Mouse (Mus musculus) forebrain, embryonic 11.5 days (tissue): ENCODE data around the gene Ero1l. TPM values are rescaled to one million over a fixed set of nuclear protein-coding genes. Genes with fewer than 3 reads are reported as not detected.

ENCODE experiments used
- ATAC-seq: fragments of 200-750 bp; cut with Nextera tagmentation; replicated peaks from 2 replicates; pipeline ENCODE4 v1.8.0; 2017; ENCODE audit warnings: moderate TSS enrichment; ENCODE audit not compliant: low FRiP score
- DNase-seq: peaks from one replicate; pipeline ENCODE4 v3.0.0-alpha.2; 2017; ENCODE audit warnings: low spot score
- H3K27ac ChIP-seq: fragments of 300-500 bp; sonication (generic); 2 replicates; pipeline ENCODE4 v1.5.1; 2014; ENCODE audit warnings: low read depth, low read length
- H3K27me3 ChIP-seq: fragments of 300-500 bp; sonication (generic); 2 replicates; pipeline ENCODE4 v1.6.1; 2014; ENCODE audit warnings: mild to moderate bottlenecking, low read length, mixed read lengths; ENCODE audit not compliant: control insufficient read depth, insufficient read depth
- H3K36me3 ChIP-seq: fragments of 300-500 bp; sonication (generic); 2 replicates; pipeline ENCODE4 v1.6.1; 2014; ENCODE audit warnings: mild to moderate bottlenecking, low read length, moderate library complexity, mixed read lengths; ENCODE audit not compliant: control insufficient read depth, insufficient read depth
- H3K4me1 ChIP-seq: fragments of 300-500 bp; sonication (generic); replicated peaks from 2 replicates; pipeline ENCODE4 v1.6.1; 2014; ENCODE audit warnings: low read length, mixed read lengths; ENCODE audit not compliant: control insufficient read depth, insufficient read depth
- H3K4me2 ChIP-seq: fragments of 300-500 bp; sonication (generic); 2 replicates; pipeline ENCODE4 v1.6.1; 2014; ENCODE audit warnings: low read depth, mild to moderate bottlenecking, low read length, moderate library complexity, mixed read lengths; ENCODE audit not compliant: severe bottlenecking
- H3K4me3 ChIP-seq: fragments of 300-500 bp; sonication (generic); 2 replicates; pipeline ENCODE4 v1.5.1; 2014; ENCODE audit warnings: low read depth, low read length
- H3K9ac ChIP-seq: fragments of 300-500 bp; sonication (generic); 2 replicates; pipeline ENCODE4 v1.6.1; 2014; ENCODE audit warnings: low read length
- H3K9me3 ChIP-seq: fragments of 300-500 bp; sonication (generic); 2 replicates; pipeline ENCODE4 v1.6.1; 2016; ENCODE audit warnings: low read length, mixed read lengths; ENCODE audit not compliant: control insufficient read depth
- WGBS: fragments of 180-500 bp; shearing (Covaris S2); extraction: QIAGEN DNeasy Blood & Tissue Kit; methylation state at CpG from one replicate; pipeline ENCODE4 v1.1.7; 2014; 5-methylcytosine and 5-hydroxymethylcytosine counted together
- polyA plus RNA-seq: library from polyadenylated mRNA; unstranded; fragments of >200 nt; fragmentation: Nextera tagmentation; extraction: Ambion mirVana; gene quantifications from 2 replicates; pipeline ENCODE4 v1.2.1, GENCODE M21; 2014

Ero1l gene
- polyA plus RNA-seq, 1 experiment from 2014 or later, result 36.6 TPM

DNA sequence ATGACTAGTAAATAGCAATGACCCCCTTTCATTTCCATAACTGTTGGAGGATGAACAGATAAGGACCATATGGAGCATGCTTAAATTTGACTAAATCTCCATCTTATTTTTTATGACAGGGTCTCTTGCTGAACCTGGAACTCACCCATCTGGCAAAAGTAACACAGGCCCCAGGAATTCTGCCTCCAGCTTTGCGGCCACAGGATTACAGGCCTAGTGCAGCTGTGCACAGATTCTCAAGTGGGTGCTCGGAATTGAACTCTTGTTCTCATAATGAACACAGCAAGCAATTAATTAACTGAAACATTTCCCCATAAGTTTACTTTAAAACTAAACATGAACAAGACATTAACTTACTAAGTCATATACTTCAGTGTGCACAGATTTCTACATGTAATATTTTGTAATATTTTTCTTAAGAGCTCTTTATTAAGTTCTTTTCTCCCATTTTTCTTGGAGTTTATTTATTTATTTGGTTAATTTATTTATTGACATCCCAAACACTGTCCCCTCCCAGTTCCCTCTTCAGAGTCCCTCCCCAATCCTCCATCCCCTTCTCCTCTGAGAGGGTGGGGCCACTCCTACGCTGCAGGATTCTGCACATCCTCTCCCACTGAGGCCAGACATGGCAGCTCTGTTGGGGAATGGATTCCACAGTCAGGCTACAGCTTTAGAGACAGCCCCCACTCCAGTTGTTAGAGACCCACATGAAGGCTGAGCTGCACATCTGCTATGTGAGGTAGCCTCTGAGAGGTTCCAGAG, 54.6 kb downstream of the Ero1l start:
- 90% methylated on average over 3 of the region's 3 CpGs for WGBS
- H3K36me3 ChIP-seq, result no peaks in the 10 kb centered on the region
- H3K27me3 ChIP-seq, result no peaks in the 10 kb centered on the region
- H3K9me3 ChIP-seq, result no peaks in the 10 kb centered on the region
- H3K4me3 ChIP-seq, result no peak overlapping the region
- no peak overlapping the region for H3K9ac ChIP-seq
- no peak overlapping the region for H3K4me2 ChIP-seq
- ATAC-seq (no peak), DNase-seq (no peak)
- no peak overlapping the region for H3K27ac ChIP-seq
- H3K4me1 ChIP-seq, result no peaks in the 10 kb centered on the region

DNA sequence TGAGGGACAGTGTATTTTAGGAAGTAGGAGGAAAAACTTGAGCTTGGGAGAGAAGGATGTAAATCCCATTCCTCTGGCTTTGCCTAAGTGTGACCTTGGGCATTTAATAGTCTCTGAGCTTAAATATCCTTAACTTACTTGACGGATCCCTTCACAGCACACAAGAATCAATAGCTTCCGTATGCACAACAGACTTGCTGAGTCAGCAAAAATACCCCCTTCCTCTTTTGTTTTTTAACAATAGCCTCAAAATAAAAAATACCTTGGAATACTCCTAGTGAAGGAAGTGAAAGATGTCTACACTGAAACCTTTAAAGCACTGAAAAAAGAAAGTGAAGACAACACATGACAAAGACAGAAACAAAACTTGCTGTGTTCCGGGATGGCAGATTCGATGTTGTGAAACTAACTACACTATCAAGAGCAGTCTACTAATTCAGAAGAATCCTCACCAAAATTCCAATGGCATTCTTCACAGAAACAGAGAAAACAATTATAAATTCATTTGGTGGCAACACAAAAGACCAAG, 67.0 kb downstream of the Ero1l start:
- WGBS, result 89% methylated on average over 4 of the region's 4 CpGs
- Histone ChIP-seq H3K9ac (no peak overlapping the region), H3K4me3 (no peak overlapping the region)

DNA sequence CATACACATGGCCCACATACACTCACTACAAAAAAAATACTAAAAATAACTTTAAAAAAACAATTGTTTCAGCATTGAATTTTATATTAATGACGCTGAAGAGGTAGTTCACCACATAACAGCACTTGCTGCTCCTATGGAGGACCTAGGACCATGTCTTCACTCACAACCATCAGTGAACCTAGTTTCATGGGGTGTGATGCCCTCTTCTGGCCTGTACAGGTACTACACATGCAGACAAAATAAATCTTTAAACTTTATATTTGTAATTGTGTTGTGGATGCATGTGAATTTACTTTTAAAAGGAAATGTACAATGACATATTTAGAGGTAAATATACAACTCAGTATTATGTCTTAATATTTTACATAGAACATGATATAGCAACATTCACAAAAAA, 77.0 kb downstream of the Ero1l start:
- 0 out of 2 replicates have a peak, but pooled peaks have one; percentile 27 for ATAC-seq
- H3K9me3 ChIP-seq, result no peaks in the 10 kb centered on the region
- WGBS, result 36% methylated on average over 1 of the region's 1 CpGs
- no peaks in the 10 kb centered on the region for H3K27me3 ChIP-seq
- DNase-seq, result no peak
- H3K4me2 ChIP-seq, result no peak overlapping the region
- H3K36me3 ChIP-seq, result no peaks in the 10 kb centered on the region
- H3K27ac ChIP-seq, result no peak overlapping the region
- no peak overlapping the region for H3K4me3 ChIP-seq
- no peak overlapping the region for H3K9ac ChIP-seq
- H3K4me1 ChIP-seq, result no peaks in the 10 kb centered on the region

More for the DNA sequence above, 67.0 kb downstream of the Ero1l start:
- Histone ChIP-seq H3K27me3 (no peaks in the 10 kb centered on the region), H3K4me1 (no peaks in the 10 kb centered on the region), H3K9me3 (no peaks in the 10 kb centered on the region), H3K36me3 (peaks cover 2% of the 10 kb centered on the region; the same call in 1 of the 2 replicates), H3K4me2 (no peak overlapping the region), H3K27ac (no peak overlapping the region)
- DNase-seq (no peak), ATAC-seq (no peak)

DNA sequence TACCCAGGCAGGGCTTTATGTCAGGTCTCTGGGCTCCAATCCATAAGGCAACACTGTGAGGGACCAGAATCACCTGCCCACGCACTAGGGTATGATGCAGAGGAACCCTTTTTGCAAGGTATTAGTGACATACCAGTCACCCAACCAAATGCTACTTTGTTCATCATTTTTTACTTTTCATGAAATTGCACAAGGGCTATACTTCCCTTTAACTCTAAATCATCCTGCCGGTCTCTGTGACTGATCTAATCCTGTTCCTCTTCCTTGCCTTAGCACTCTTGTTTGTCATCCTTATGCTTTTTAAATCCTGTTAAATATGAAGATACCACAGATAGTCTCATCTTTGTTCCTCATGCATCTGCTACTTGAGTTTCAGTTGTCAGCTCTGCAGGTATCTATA, 79.5 kb downstream of the Ero1l start:
- Histone ChIP-seq H3K27ac (no peak overlapping the region), H3K4me2 (no peak overlapping the region), H3K4me3 (no peak overlapping the region), H3K27me3 (no peaks in the 10 kb centered on the region), H3K36me3 (no peaks in the 10 kb centered on the region), H3K9me3 (no peaks in the 10 kb centered on the region), H3K9ac (no peak overlapping the region), H3K4me1 (no peaks in the 10 kb centered on the region)
- no peak for ATAC-seq
- WGBS, result 83% methylated on average over 2 of the region's 2 CpGs
- DNase-seq, result no peak

Other genes with a start within 250 kb of the Ero1l start
- gene Gpr137c, start 99.1 kb downstream of the Ero1l start, polyA plus RNA-seq, result 10.5 and 11.5 TPM in 2 replicates
- gene Txndc16, start 98.4 kb downstream of the Ero1l start, polyA plus RNA-seq, result 20.0 and 20.5 TPM in 2 replicates
- gene Psmc6, start 11.0 kb upstream of the Ero1l start, polyA plus RNA-seq, result 225 and 250 TPM in 2 replicates
- gene Styx, start 32.3 kb upstream of the Ero1l start, polyA plus RNA-seq, result 38.5 TPM in 2 replicates
- 33.7 and 33.8 TPM in 2 replicates for gene Gnpnat1, start 86.1 kb upstream of the Ero1l start, polyA plus RNA-seq
- gene Fermt2, start 211.3 kb upstream of the Ero1l start, polyA plus RNA-seq, result 61.9 and 68.5 TPM in 2 replicates